Mouse (Mus musculus) hindbrain, embryonic 12.5 days (tissue): ENCODE results near the gene Fbxl3. TPM values are rescaled to one million over a fixed set of nuclear protein-coding genes. Genes with fewer than 3 reads are reported as not detected.
A peak's percentile ranks its signal among the peaks of the same experiment; 100 is the strongest.

Experiments used
- ATAC-seq: fragments of 200-750 bp; cut with Nextera tagmentation; 2 replicates; pipeline ENCODE4 v1.8.0; 2017; ENCODE audit warnings: moderate TSS enrichment; ENCODE audit not compliant: low FRiP score
- H3K27ac ChIP-seq: fragments of 300-500 bp; sonication (generic); 2 replicates; pipeline ENCODE4 v1.5.1; 2016; ENCODE audit warnings: mild to moderate bottlenecking
- H3K27me3 ChIP-seq: fragments of 300-500 bp; sonication (generic); 2 replicates; pipeline ENCODE4 v1.6.1; 2016; ENCODE audit warnings: mild to moderate bottlenecking
- H3K36me3 ChIP-seq: fragments of 300-500 bp; sonication (generic); 2 replicates; pipeline ENCODE4 v1.6.1; 2016; ENCODE audit warnings: mild to moderate bottlenecking
- H3K4me1 ChIP-seq: fragments of 300-500 bp; sonication (generic); 2 replicates; pipeline ENCODE4 v1.6.1; 2016
- H3K4me2 ChIP-seq: fragments of 300-500 bp; sonication (generic); replicated peaks from 2 replicates; pipeline ENCODE4 v1.6.1; 2016; ENCODE audit warnings: mild to moderate bottlenecking
- H3K4me3 ChIP-seq: fragments of 300-500 bp; sonication (generic); 2 replicates; pipeline ENCODE4 v1.5.1; 2016; ENCODE audit warnings: mild to moderate bottlenecking
- H3K9ac ChIP-seq: fragments of 300-500 bp; sonication (generic); 2 replicates; pipeline ENCODE4 v1.6.1; 2016; ENCODE audit warnings: mild to moderate bottlenecking, moderate library complexity
- H3K9me3 ChIP-seq: fragments of 300-500 bp; sonication (generic); replicated peaks from 2 replicates; pipeline ENCODE4 v1.6.1; 2016; ENCODE audit warnings: mild to moderate bottlenecking
- WGBS: fragments of 180-500 bp; shearing (Covaris S2); methylation state at CpG from one replicate; pipeline ENCODE4 v1.1.7; 2016; 5-methylcytosine and 5-hydroxymethylcytosine counted together
- polyA plus RNA-seq: library from polyadenylated mRNA; unstranded; fragments of >200 nt; fragmentation: Nextera tagmentation; extraction: Ambion mirVana; gene quantifications from 2 replicates; pipeline ENCODE4 v1.2.1, GENCODE M21; 2016

The Fbxl3 gene
- polyA plus RNA-seq, 1 experiment from 2014 or later = 34.5 TPM

- Histone ChIP-seq H3K4me2 (no peak overlapping the region), H3K9ac (no peak overlapping the region), H3K27me3 (no peaks in the 10 kb centered on the region), H3K9me3 (no peaks in the 10 kb centered on the region), H3K36me3 (peaks cover 33% of the 10 kb centered on the region), H3K4me3 (no peak overlapping the region), H3K27ac (no peak overlapping the region), H3K4me1 (no peaks in the 10 kb centered on the region)
- WGBS = 87% methylated on average over 16 of the region's 16 CpGs
- ATAC-seq = no peak
Observed at GRCm38 (mm10) chr14:103078006-103078912, 21.1 kb downstream of the Fbxl3 start.

DNA sequence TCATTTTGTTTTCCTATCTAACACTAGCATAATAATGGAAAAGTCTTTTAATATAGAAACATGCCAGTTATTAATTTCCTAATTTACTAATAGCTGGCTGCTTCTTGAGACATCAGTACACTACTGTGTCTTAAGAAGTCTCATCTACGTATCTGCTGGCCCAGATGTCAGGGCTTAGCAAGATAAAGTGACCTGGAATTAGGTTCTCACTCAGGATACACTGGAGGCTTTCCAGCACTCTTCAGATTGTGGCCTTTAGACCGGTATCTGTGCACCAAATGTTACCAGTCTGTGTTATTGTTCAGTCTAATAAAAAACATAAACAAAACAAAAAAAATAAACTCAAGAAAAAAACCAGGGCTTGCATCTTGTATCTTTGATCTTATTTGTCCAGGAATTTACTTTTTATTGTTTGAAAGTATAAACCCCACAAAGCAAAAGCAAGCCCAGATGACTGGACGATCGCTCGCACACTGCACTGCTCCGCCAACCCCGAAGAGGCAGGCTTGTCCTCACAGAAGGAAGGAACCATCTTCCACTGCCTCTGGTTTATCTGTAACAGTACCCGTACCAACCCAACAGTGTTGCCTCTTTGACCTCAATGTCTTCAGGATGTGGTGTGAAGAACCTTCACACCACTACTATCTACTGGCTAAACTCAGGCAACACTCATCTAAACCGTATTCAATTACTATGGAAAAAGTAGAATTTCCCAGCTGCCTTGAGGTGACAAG lies 21.9 kb downstream of the Fbxl3 start:
- Histone ChIP-seq H3K36me3 (peaks cover 32% of the 10 kb centered on the region), H3K4me1 (no peaks in the 10 kb centered on the region), H3K4me3 (no peak overlapping the region), H3K9me3 (no peaks in the 10 kb centered on the region), H3K27ac (no peak overlapping the region), H3K27me3 (no peaks in the 10 kb centered on the region), H3K9ac (no peak overlapping the region), H3K4me2 (no peak overlapping the region)
- 92% methylated on average over 9 of the region's 9 CpGs for WGBS
- ATAC-seq = no peak

- ATAC-seq = no peak
- 72% methylated on average over 7 of the region's 7 CpGs for WGBS
- H3K36me3 ChIP-seq = peaks cover 38% of the 10 kb centered on the region
Observed at GRCm38 (mm10) chr14:103075166-103075565, 24.2 kb downstream of the Fbxl3 start.

GRCm38 (mm10) chr14:103073825-103074224 lies 25.5 kb downstream of the Fbxl3 start:
- WGBS = 84% methylated on average over 8 of the region's 8 CpGs
- ATAC-seq = no peak

More at GRCm38 (mm10) chr14:103075166-103075565, 24.2 kb downstream of the Fbxl3 start:
- Histone ChIP-seq H3K4me2 (no peak overlapping the region), H3K27me3 (no peaks in the 10 kb centered on the region), H3K9me3 (no peaks in the 10 kb centered on the region), H3K27ac (no peak overlapping the region), H3K4me1 (peaks cover 6% of the 10 kb centered on the region), H3K9ac (peak overlapping the region; percentile 38; the same call in 1 of the 2 replicates), H3K4me3 (no peak overlapping the region)

GRCm38 (mm10) chr14:103072731-103073130 lies 26.6 kb downstream of the Fbxl3 start:
- Histone ChIP-seq H3K36me3 (peaks cover 29% of the 10 kb centered on the region), H3K9me3 (no peaks in the 10 kb centered on the region), H3K4me3 (no peak overlapping the region), H3K27ac (no peak overlapping the region), H3K27me3 (no peaks in the 10 kb centered on the region), H3K9ac (no peak overlapping the region), H3K4me1 (peaks cover 6% of the 10 kb centered on the region), H3K4me2 (no peak overlapping the region)
- 92% methylated on average over 4 of the region's 4 CpGs for WGBS
- no peak for ATAC-seq

More at GRCm38 (mm10) chr14:103073825-103074224, 25.5 kb downstream of the Fbxl3 start:
- peaks cover 32% of the 10 kb centered on the region for H3K36me3 ChIP-seq
- H3K9ac ChIP-seq = no peak overlapping the region
- no peak overlapping the region for H3K4me2 ChIP-seq
- no peak overlapping the region for H3K27ac ChIP-seq
- H3K9me3 ChIP-seq = no peaks in the 10 kb centered on the region
- peaks cover 6% of the 10 kb centered on the region for H3K4me1 ChIP-seq
- no peaks in the 10 kb centered on the region for H3K27me3 ChIP-seq
- H3K4me3 ChIP-seq = no peak overlapping the region

GRCm38 (mm10) chr14:103071471-103071870 lies 27.9 kb downstream of the Fbxl3 start:
- 93% methylated on average over 12 of the region's 12 CpGs for WGBS
- no peaks in the 10 kb centered on the region for H3K9me3 ChIP-seq
- H3K27me3 ChIP-seq = no peaks in the 10 kb centered on the region
- peaks cover 6% of the 10 kb centered on the region for H3K4me1 ChIP-seq
- no peak overlapping the region for H3K9ac ChIP-seq
- H3K27ac ChIP-seq = no peak overlapping the region
- no peak for ATAC-seq
- H3K4me2 ChIP-seq = no peak overlapping the region
- H3K4me3 ChIP-seq = no peak overlapping the region
- H3K36me3 ChIP-seq = peaks cover 24% of the 10 kb centered on the region

- peaks cover 20% of the 10 kb centered on the region for H3K36me3 ChIP-seq
- 5% methylated on average over 10 of the region's 10 CpGs for WGBS
- H3K27me3 ChIP-seq = no peaks in the 10 kb centered on the region
- peaks cover 6% of the 10 kb centered on the region for H3K4me1 ChIP-seq
- no peak for ATAC-seq
- H3K4me3 ChIP-seq = peak overlapping the region; percentile 54
- peak overlapping the region; percentile 84 for H3K4me2 ChIP-seq
- H3K9me3 ChIP-seq = no peaks in the 10 kb centered on the region
- H3K9ac ChIP-seq = peak overlapping the region; percentile 66
- peak overlapping the region; percentile 79; the same call in 1 of the 2 replicates for H3K27ac ChIP-seq
Observed at GRCm38 (mm10) chr14:103070790-103071189, 28.6 kb downstream of the Fbxl3 start.

GRCm38 (mm10) chr14:103069864-103070611 lies 29.3 kb downstream of the Fbxl3 start, which contains the start of gene Cln5:
Gene Cln5, plus strand, starts transcription at chr14:103070216.
- Histone ChIP-seq H3K4me2 (peak within 1 kb of the TSS; percentile 84), H3K27me3 (no peaks in the 10 kb centered on the region), H3K9ac (peak within 1 kb of the TSS; percentile 66), H3K27ac (peak within 1 kb of the TSS; percentile 79), H3K9me3 (no peaks in the 10 kb centered on the region), H3K4me3 (peak within 1 kb of the TSS; percentile 54), H3K36me3 (peaks cover 18% of the 10 kb centered on the region), H3K4me1 (peaks cover 6% of the 10 kb centered on the region)
- peak; percentile 98 for ATAC-seq
- under 1% methylated on average over 65 of the region's 65 CpGs for WGBS

DNA sequence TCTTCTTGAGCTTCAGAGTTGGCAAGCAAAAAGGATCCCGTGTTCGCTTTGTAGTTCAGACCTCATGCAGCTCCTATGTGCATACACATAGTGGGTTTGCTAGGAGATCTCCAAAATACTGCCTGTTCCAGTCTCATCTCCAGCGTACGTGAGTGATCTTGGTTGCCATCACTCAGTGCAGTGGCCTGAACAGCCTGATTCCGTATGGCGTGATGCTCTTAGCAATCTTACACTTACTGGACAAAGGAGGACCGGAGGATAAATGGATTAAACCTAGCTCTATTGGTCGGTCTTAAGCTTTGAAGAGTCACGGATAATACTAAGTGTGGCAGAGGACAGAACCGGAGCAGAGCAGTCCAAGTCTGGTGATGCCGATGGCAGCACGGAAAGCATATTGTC lies 29.9 kb downstream of the Fbxl3 start:
- peaks cover 12% of the 10 kb centered on the region; the same call in 1 of the 2 replicates for H3K36me3 ChIP-seq
- peak overlapping the region; percentile 66 for H3K9ac ChIP-seq
- H3K27ac ChIP-seq = peak overlapping the region; percentile 79
- H3K9me3 ChIP-seq = no peaks in the 10 kb centered on the region
- H3K4me2 ChIP-seq = peak overlapping the region; percentile 84
- peaks cover 6% of the 10 kb centered on the region for H3K4me1 ChIP-seq
- WGBS = 13% methylated on average over 12 of the region's 12 CpGs
- peak overlapping the region; percentile 54 for H3K4me3 ChIP-seq
- no peak; the same call in 1 of the 2 replicates for ATAC-seq
- no peaks in the 10 kb centered on the region for H3K27me3 ChIP-seq

- Histone ChIP-seq H3K9me3 (0 out of 2 replicates have a peak, but pooled peaks cover 1% of the 10 kb centered on the region), H3K9ac (no peak overlapping the region), H3K4me1 (peaks cover 1% of the 10 kb centered on the region), H3K27ac (no peak overlapping the region), H3K4me3 (no peak overlapping the region), H3K27me3 (no peaks in the 10 kb centered on the region), H3K4me2 (no peak overlapping the region), H3K36me3 (no peaks in the 10 kb centered on the region)
- 17% methylated on average over 10 of the region's 10 CpGs for WGBS
- no peak for ATAC-seq
Observed at GRCm38 (mm10) chr14:103065294-103066167, 33.8 kb downstream of the Fbxl3 start.

GRCm38 (mm10) chr14:103059495-103059894 lies 39.9 kb downstream of the Fbxl3 start:
- H3K4me1 ChIP-seq = no peaks in the 10 kb centered on the region
- WGBS = 86% methylated on average over 10 of the region's 10 CpGs
- no peak for ATAC-seq

More at GRCm38 (mm10) chr14:103059495-103059894, 39.9 kb downstream of the Fbxl3 start:
- Histone ChIP-seq H3K9ac (no peak overlapping the region), H3K4me2 (no peak overlapping the region), H3K27me3 (no peaks in the 10 kb centered on the region), H3K36me3 (no peaks in the 10 kb centered on the region), H3K27ac (no peak overlapping the region), H3K9me3 (0 out of 2 replicates have a peak, but pooled peaks cover 3% of the 10 kb centered on the region), H3K4me3 (no peak overlapping the region)
